ENCODE assay signal across 9 mouse cellular contexts in genomic region chr5:92997428-92998120, GRCm38 (mm10). TPM values are rescaled to one million over a fixed set of nuclear protein-coding genes. Genes with fewer than 3 reads are reported as not detected.
DNase-seq lines count a peak whose midpoint lies in the region; ATAC-seq and TF ChIP-seq lines count a peak whose summit lies in the region.
"Had no signal": no experiment of that assay in that cellular context is flagged by ENCODE, and none has a peak within 500 bp of the region (broad histone marks: within the 10 kb centered on the region; RNA-seq: fewer than 3 reads in every experiment).

No protein-coding gene starts in this region.

- no peaks in the 10 kb centered on the region for H3K27me3 ChIP-seq in heart, embryonic 13.5 days (replicated peaks)
- no peaks in the 10 kb centered on the region for H3K27me3 ChIP-seq in kidney, postnatal 0 days (ENCODE audit: insufficient read depth, low read length)

- H3K27ac ChIP-seq in left cerebral cortex, adult 2 months: peak overlapping the region; percentile 2; the same call in 1 of the 2 replicates
- H3K27ac ChIP-seq in heart, embryonic 13.5 days (replicated peaks): peak overlapping the region; percentile 93
- peak overlapping the region; percentile 89 for H3K27ac ChIP-seq in kidney, postnatal 0 days

- WGBS in heart, embryonic 13.5 days: 21% methylated on average over 5 of the region's 5 CpGs
- WGBS in kidney, postnatal 0 days: 34% methylated on average over 5 of the region's 5 CpGs

- no peak for DNase-seq in left cerebral cortex, adult 2 months (ENCODE audit: extremely low spot score in 1 of 2, low spot score in 2 of 2)
- no peak for DNase-seq in left cerebral cortex, adult 8-10 months (ENCODE audit: low spot score in 2 of 2)
- DNase-seq in kidney, postnatal 0 days (ENCODE audit: low spot score): peak; percentile 96
- DNase-seq in lung, postnatal 4 days: peak; percentile 51 to 80
- DNase-seq in right cerebral cortex, postnatal 10 days (ENCODE audit: low spot score in 2 of 2): no peak
- DNase-seq in spleen, adult 12 weeks (ENCODE audit: low spot score): no peak

- H3K9ac ChIP-seq in heart, embryonic 13.5 days: peak overlapping the region; percentile 24
- H3K9ac ChIP-seq in kidney, postnatal 0 days (ENCODE audit: low read depth, low read length): peak overlapping the region; percentile 36; the same call in 1 of the 2 replicates

- no peaks in the 10 kb centered on the region for H3K36me3 ChIP-seq in heart, embryonic 13.5 days
- no peaks in the 10 kb centered on the region for H3K36me3 ChIP-seq in kidney, postnatal 0 days (ENCODE audit: insufficient read depth, low read length)

- peak overlapping the region; percentile 32 for H3K4me2 ChIP-seq in heart, embryonic 13.5 days
- no peak overlapping the region for H3K4me2 ChIP-seq in kidney, postnatal 0 days (ENCODE audit: low read length)

- peaks cover 69% of the 10 kb centered on the region for H3K4me1 ChIP-seq in heart, embryonic 13.5 days
- 0 out of 2 replicates have a peak, but pooled peaks cover 14% of the 10 kb centered on the region for H3K4me1 ChIP-seq in kidney, postnatal 0 days (replicated peaks; ENCODE audit: insufficient read depth, low read length)

- H3K4me3 ChIP-seq in left cerebral cortex, adult 2 months: no peak overlapping the region
- no peak overlapping the region for H3K4me3 ChIP-seq in heart, embryonic 13.5 days
- H3K4me3 ChIP-seq in kidney, postnatal 0 days (replicated peaks; ENCODE audit: low read depth, low read length): no peak overlapping the region

- H3K9me3 ChIP-seq in heart, embryonic 13.5 days: no peaks in the 10 kb centered on the region
- H3K9me3 ChIP-seq in kidney, postnatal 0 days (replicated peaks; ENCODE audit: low read length): no peaks in the 10 kb centered on the region

- no peak for TF ChIP-seq CTCF in left cerebral cortex, adult 2 months (IDR thresholded peaks at IDR 0.05)
- TF ChIP-seq CTCF in kidney, postnatal 0 days (IDR thresholded peaks at IDR 0.05; ENCODE audit: low read depth): no peak

- ATAC-seq in heart, embryonic 13.5 days (ENCODE audit: extremely low read depth, insufficient number of reproducible peaks, low FRiP score, low TSS enrichment): peak; percentile 73
- peak; percentile 79 for ATAC-seq in kidney, postnatal 0 days (replicated peaks; ENCODE audit: low FRiP score, low read depth)
- no peak for ATAC-seq in erythroid progenitor cell, adult 5-6 weeks (replicated peaks; ENCODE audit: low FRiP score, poor library complexity, severe bottlenecking)

- intact Hi-C loops in left cerebral cortex, adult 2 months (cut with DNase I): no loop called here

RNA-seq across cellular contexts. Expression of gene Sowahb, which starts 47.2 kb away (rescaled TPM):
- total RNA-seq in left cerebral cortex, adult 2 months (2021): 10 to 100 TPM; 24.2 to 26.4 TPM
- total RNA-seq in left cerebral cortex, adult 8-10 months (2022): 10 to 100 TPM; 15.2 to 18.2 (median 17.4) TPM
- 0.08 TPM in 1 of 2 replicates, not detected in the other for polyA plus RNA-seq in heart, embryonic 13.5 days (2015; fragmentation: Nextera tagmentation; extraction: Ambion mirVana)
- polyA plus RNA-seq in kidney, postnatal 0 days (2015; fragmentation: Nextera tagmentation; extraction: Ambion mirVana): 1.8 and 2.2 TPM in 2 replicates
- total RNA-seq in erythroid progenitor cell, adult 5-6 weeks (2015; ENCODE audit: low replicate concordance): not detected in 2 replicates
- total RNA-seq in erythroid progenitor cell, adult 5-6 weeks (2017; ENCODE audit: low replicate concordance): not detected in 2 replicates
- total RNA-seq: hematopoietic stem cell, adult 5-6 weeks had no signal

Comparison
In these comparisons a context has a peak if more than half of its experiments do, and no peak if none do; other contexts are left out.
1. DNase-seq: peak in kidney, postnatal 0 days (single experiment) and lung, postnatal 4 days (2 of 2); none in left cerebral cortex, adult 2 months (0 of 2), left cerebral cortex, adult 8-10 months (0 of 2), right cerebral cortex, postnatal 10 days (0 of 2) and spleen, adult 12 weeks (single experiment).
2. H3K27ac ChIP-seq: peak in every context shown above with its lines; median percentile 93 in heart, embryonic 13.5 days; 89 in kidney, postnatal 0 days; 2 in left cerebral cortex, adult 2 months.
3. RNA of gene Sowahb, which starts 47.2 kb away (total RNA-seq): 24.2 to 26.4 TPM in left cerebral cortex, adult 2 months and 15.2 to 18.2 TPM in left cerebral cortex, adult 8-10 months; not detected in erythroid progenitor cell, adult 5-6 weeks; every median in the first group is over 10 times any median in the second.